Mouse (Mus musculus): Measurements from ENCODE around the gene Atad5.

DNA sequence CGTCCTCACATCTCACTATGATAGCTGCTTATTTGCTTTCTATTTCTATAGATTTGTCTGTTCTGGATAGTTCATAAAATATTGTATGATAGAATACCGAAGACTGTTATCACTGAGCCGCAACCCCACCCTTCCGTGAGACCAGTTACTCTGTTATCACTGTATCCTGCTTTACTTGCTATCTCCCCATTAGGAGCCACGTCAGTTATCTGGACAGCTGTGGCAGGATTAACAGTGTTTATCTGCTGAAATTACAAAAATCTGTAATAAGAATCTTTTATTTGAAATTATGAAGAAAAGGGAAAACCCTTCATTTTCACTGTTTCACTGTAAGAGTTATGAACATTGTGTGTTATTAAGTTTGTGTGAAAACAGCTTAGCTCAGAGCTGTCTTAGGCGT, 12.1 kb downstream of the Atad5 start:
- TF ChIP-seq TCF12 (IDR thresholded peaks at IDR 0.05; ENCODE audit: insufficient read depth, poor library complexity, severe bottlenecking) (no peak), POLR2A (IDR thresholded peaks at IDR 0.05; ENCODE audit: insufficient read length, low read depth) (no peak), SRF (IDR thresholded peaks at IDR 0.05; ENCODE audit: control insufficient read depth, insufficient read length, low read depth) (no peak), MAX (IDR thresholded peaks at IDR 0.05; ENCODE audit: low read depth) (no peak), E2F4 (IDR thresholded peaks at IDR 0.05; ENCODE audit: insufficient read depth) (no peak), MYOG (IDR thresholded peaks at IDR 0.05; ENCODE audit: control insufficient read depth in 1 of 3, insufficient read depth in 1 of 3, insufficient read length in 2 of 3, low read depth in 2 of 3) (no peak)
